Mouse (Mus musculus): ENCODE data around the gene Cyp2u1.

DNA sequence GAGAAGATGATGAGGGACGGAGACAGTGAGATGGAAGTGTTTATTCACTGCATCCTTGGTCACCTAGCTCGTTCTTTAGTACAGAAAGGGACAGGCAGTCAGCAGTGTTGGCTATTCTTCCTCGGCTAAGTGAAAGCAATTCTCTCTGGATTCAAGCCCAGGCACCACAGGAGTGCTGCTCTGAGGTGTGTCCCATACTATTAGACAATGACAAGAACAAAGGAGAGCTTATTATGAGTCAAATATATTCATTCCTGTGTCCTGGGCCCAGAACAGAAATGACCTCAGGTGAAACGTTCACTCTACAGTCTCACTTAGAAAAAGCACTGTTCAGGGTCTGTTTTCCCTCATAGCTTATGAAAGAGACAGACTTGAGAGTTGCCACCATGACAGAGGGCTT lies 36.3 kb upstream of the Cyp2u1 start:
- TF ChIP-seq CTCF (IDR thresholded peaks at IDR 0.05; ENCODE audit: control insufficient read depth, insufficient read depth, insufficient read length) (no peak), MYOD1 (IDR thresholded peaks at IDR 0.05; ENCODE audit: control insufficient read depth, insufficient read length, low read depth) (no peak), MYOG (IDR thresholded peaks at IDR 0.05; ENCODE audit: control insufficient read depth, extremely low read depth, insufficient read length) (no peak), USF1 (IDR thresholded peaks at IDR 0.05; ENCODE audit: low read depth) (no peak)
